Mouse (Mus musculus) liver, embryonic 14.5 days (tissue): ENCODE measurements around the gene Vmn1r135.
"Not testable (repeated sequence)": the region's sequence is repeated elsewhere in the genome, so short reads cannot be mapped to it uniquely, and the experiment has no call there.

Source experiments
- CTCF ChIP-seq: IDR thresholded peaks from 2 replicates; pipeline ENCODE4 v1.5.1; 2016; ENCODE audit warnings: antibody characterized with exemption, low read depth, control low read depth
- EP300 ChIP-seq: IDR thresholded peaks from 2 replicates; pipeline ENCODE4 v1.6.1; 2016; ENCODE audit warnings: antibody characterized with exemption, low read depth

DNA sequence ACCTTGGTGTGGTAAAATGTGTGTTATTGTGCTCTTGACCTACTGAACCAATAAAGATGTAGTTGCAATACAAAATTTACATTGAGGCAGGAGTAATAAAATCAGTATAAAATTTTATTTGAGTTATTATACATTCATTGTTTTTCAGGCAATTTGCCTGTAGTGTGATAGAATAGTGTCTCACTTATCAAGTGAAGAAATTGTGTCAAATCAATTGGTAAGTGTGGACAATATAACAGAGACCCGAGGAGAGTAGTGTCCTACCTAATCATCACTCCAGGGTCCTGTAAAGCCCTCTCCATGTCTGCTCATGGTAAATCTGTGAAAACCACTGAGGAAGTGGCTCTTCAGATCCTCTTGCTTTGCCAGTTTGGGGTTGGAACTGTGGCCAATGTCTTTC, at the start of gene Vmn1r135:
- TF ChIP-seq CTCF, EP300: not testable (repeated sequence)
